Mouse (Mus musculus) G1E-ER4 (cell line): ENCODE data around the gene Arid3c. TPM values are rescaled to one million over a fixed set of nuclear protein-coding genes. Genes with fewer than 3 reads are reported as not detected.

Source experiments
- GATA1 ChIP-seq: IDR thresholded peaks from one replicate; pipeline ENCODE4 v1.8.0; 2012; ENCODE audit warnings: low read length, inconsistent platforms
- polyA plus RNA-seq: library from polyadenylated mRNA; stranded (reverse); fragments of >175 nt; gene quantifications from 2 replicates; pipeline ENCODE4 v1.2.3, GENCODE M21; 2012

The Arid3c gene
- polyA plus RNA-seq, 1 experiment = not detected

DNA sequence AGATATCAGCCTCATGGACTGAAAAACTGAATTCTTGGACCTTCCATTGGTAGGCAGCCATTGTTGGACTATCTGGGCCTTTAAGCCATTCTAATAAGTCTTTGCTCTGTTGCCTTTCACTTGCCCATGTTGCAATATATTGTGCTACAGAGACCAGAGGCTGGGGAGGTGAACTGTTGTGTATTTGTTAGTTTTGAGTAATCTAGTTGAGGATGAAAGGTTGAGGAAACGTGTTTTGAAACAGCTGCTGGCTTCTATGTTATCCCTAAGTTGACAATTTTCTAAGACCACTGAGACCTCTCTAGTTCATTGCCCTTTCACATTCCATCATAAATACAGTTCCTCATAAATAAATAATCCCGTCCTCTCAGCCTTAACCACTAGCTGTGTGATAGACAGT lies 13.2 kb upstream of the Arid3c start:
- TF ChIP-seq GATA1 = no peak

DNA sequence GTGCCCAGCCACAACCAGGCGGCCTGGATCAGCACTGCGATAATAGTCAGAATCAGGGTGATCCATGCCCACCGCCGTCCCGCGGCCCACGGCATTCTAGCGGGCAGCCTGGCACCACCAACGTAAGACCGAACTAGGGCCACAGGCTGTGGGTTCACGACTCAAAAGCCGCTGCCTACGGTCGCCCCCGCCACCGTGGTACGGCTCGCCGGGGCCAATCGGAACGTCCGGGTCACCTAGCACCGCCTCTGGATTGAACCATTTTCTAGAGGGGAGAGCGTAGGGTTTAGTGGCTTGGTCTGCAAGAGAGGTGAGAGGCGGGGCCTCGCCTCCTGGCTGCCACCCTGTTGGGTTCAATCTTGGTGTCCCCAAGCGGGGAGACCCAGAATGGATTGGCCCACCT lies 10.2 kb upstream of the Arid3c start:
- no peak for TF ChIP-seq GATA1

DNA sequence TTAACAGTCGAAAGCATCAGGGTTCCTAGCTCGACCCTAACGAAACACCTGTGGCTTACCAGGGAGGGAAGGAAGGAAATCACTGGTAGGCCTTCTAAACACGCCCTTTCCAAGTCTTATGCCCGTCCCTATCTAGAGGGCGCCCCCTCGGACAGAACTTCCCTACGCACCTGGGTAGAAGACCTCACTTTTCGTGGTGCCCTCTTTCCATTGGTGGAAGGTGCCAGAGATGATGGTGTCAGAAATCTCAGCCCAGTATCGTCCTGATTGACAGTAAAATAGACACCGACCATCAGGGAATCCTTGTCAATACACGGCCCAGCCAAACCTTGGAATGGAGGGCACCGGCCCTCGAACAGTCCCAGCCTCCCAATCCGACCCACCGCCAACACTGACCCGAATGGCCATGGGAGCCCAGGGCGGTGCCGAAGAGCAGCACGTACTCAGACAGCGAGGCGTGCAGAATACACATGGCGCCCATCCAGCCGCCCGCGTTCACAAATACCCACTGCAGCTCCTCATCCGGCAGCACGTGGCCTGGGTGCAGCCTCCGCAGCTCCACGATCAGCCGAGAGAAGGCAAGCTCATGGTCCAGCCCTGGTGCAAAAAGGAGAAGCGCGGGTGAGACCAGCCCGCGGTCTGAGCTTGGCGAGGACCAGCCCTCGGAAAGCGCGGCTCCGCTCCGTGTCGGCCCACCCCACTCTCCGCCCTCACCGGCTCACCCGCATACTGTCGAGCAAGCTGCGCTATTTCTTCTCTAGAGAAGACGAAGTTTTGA lies 9.6 kb upstream of the Arid3c start:
- TF ChIP-seq GATA1 = no peak

DNA sequence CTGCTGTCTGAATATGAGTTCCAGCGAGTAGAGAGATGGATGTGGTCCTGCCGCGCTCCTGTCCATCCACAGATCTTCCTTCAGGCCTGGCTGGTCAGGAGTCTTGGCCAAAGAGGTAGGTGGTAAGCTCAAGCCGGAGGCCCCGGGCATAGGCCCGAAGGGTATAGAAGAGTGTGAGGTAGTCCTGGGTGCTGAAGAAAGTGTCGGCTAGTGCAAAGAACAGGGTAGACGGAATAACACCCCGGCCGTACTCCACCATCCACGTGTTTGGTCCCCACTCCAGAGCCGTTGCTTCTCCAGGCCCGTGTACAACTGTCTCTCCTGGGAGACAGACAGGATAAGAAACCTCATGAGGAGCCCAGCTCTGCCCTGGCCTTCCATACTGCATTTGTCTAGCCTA lies 8.3 kb upstream of the Arid3c start:
- no peak for TF ChIP-seq GATA1

DNA sequence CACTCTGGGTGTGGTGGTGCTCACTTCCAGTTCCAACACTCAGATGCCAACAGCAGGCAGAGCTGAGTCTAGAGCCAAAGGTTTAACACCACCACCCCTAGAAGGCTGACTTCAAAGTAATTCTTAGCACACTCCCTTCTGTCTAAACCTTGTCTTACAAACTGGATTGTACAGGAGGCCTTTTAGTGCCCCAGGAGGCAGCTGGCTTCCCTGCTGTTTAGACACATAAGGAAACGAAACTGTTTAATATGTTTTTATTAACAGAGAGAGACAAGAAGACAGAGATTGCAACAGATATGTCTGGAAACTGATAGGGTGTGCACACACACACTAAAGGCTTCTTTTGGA lies 7.3 kb upstream of the Arid3c start:
- TF ChIP-seq GATA1 = no peak

DNA sequence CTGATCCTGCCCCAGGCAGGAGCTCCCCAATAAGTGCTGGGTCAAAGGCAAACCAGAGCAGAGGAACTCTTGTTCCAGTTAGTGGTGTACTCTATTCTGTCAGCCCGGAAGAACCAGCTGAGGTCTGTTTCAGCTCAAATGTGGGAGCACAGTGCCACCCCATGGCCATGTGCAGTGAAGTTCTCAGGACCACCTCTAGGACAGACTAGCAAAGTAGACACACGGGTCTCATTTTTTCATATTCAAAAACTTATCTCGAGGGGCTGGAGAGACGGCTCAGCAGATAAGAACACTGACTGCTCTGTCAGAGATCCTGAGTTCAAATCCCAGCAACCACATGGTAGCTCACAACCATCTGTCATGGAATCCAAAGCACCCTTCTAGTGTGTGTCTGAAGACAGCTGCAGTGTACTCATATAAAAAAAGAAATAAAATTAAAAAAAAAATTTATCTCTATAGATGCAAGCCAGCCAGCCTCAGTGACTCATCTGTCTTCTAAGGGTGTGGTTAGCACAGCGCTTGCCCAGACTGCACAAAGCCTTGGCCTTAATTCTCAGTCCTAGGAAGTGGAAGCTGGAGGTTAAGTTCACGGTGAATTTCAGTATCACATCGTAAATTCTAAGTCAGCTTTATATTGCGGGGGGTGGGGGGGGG lies 6.8 kb upstream of the Arid3c start:
- TF ChIP-seq GATA1 = no peak

DNA sequence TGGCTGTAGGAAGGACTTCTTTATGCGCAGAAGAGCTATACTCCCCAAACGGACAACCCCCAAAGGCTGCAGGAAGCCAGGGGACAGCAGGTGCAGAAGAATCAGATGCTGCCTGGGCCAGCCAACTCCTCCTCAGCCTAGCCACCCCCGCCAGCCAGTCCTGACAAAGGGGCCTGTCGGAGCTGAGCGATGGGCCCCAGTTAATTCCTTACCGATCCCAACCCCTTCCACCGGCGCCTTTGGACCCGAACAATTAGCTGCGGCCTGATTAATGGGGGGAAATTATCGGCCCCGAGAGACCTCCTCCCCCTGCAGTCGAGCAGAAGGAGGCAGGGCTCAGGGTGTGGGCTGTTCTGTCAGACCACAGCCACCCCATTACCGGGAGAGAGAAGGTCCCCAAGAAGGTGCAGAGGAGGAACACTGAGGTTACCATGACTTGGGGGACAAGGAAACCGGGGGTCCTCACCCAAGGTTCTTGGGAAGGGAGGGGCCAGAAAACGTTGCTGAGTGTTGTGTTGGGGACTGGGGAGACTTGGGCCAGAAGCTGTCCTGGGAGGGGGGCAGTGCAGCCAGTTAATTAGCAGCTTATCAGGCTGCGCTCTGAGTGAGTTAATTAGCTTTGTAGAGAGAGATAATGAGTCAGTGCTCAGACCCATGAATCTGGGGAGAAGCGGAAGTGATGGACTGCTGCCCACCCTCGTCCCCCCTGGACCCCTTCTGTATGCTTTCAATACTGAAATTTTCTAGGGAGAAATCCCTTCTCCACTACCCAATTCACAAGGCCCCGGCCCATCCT lies 3.9 kb downstream of the Arid3c start:
- TF ChIP-seq GATA1 = no peak

DNA sequence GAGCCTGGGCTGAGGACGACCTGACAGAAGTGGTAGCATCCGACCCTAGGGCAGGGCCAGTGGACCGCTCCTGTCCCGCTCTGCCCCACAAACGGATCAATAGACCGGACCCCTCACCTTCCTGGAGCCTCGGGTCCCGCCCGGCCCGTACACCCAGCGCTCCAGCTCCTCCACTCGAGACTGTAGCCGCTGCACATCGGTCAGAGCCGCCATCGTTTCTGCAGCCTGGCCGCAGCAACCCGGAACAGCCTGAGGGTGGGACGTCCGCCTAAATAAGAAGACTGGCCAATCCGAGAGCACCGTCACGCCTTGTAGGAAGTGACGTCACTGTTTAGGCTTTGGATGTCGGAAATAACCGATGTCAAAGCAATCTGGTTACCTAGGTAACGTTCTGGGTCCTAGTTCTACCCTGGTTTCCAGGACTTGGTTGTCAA lies 8.0 kb downstream of the Arid3c start, which contains the start of gene Dctn3:
TSS of gene Dctn3 (minus strand) at position 253 of the 434 bp plus-strand sequence.
- TF ChIP-seq GATA1 = no peak

DNA sequence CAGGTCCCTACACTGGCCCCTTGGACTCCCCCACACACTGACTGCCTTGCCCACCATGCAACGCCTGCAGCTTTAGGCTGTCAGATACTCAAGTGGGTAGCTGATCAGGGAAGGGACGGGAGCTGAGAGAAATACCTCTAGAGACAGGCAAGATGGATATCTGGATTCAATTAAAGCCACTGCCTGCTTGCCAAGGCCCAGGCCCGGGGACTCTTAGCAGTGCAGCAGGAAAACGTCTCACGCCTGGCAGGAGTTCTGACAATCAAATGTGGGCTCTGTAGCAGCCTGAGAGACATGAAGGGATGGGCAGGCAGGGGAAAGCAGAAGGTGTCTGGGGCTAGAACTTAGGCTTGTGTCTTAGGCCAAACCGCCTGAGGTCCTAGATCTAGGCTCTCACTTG lies 14.1 kb downstream of the Arid3c start:
- TF ChIP-seq GATA1 = no peak

DNA sequence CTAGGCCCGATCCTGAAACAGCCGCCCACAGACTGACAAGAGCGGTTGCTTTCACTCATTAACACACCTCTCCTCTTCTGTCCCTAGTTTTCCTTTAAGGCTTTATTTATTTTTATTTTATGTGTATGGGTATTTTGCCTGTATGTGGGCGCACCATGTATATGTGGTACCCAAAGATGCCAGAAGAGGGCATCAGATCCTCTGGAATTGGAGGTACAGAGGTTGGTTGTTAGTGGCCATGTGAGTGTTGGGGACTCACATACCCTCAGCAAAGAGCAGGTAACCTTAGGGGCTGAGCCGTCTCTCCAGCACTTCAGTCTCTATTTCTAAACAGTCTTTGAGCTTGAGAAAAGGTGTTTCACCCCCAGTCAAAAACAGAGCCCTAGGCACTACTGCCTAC lies 15.3 kb downstream of the Arid3c start:
- TF ChIP-seq GATA1 = no peak

DNA sequence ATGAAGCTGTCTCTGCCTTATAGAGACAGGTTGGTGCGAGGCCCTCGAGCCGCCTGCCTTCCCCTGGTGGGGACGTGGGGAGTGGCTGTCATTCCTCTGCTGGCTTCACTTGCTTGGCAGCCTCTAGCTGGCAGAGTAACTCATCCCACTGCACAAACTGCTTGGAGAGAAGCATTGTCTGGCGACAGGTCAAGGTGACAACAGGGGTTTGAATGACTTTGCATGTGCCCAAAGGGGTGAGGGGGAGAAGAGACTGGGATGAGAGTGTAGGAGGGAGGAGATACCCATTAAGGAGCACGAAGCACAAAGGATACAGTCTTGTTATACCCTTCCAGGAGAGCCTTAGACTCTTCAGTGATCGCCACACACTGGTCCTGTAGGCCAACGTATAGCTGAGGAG lies 15.9 kb downstream of the Arid3c start:
- TF ChIP-seq GATA1 = no peak

DNA sequence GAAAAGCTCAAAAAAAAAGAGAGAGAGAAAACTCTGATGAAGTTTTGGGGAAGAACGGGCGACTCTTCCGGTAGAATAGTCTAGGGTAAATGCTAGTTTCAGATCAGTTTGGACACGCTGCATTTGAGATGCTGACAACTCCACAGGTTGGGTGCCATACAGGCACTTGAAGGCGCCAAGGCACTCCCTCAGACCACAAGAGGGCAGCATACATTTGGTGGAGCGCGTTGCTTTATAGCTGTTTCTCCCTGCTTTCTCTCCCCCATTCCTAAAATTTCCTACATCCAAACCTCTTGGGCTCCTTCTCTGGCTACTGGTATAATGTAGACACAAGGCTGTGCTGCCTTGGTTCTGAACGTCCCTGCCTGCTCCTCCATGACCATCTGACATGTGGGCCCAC lies 16.7 kb downstream of the Arid3c start:
- TF ChIP-seq GATA1 = no peak

DNA sequence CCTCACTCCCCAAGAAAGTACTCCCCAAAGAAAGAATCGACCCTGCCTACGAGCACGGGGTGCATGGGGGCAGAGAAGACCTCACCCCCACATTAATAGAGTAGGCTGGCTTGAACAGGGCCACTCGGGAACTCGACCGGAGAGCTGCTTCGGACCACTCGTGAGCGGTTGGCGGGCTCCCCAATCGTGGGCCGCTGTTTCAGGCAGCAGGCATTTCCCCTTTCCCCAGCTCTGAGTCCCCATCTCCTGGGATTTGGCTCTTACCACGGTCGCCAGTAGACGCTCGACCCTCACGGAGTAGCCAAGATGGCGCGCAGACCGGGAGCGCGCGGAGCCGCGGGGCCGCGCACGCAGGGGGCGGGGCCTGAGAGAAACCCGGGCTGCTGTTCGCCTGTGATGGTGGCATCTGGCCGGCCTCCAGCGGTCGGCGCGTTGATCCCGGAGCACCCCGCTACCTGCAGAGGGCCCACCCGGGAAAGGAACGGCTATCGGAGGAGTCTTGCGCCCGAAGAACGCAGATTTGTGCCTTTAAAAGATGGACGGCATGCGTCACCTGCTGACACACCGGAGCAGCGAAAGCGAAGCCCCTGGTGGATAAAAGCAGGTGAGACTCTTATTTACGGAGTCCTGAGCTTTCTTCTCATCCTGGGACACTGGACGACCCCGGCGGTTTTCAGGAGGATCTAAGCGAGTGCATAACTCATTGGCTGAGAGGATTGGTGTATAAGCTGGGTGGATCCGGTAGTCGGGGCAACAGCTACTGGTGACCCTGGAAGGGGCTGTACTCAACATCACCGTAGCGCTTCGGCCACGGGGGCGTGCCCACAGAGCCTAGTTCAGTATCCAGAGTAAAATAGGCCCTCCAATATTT lies 17.5 kb downstream of the Arid3c start, which contains the start of gene Rpp25l:
TSS of gene Rpp25l (minus strand) at position 338 of the 871 bp plus-strand sequence.
- TF ChIP-seq GATA1 = no peak

DNA sequence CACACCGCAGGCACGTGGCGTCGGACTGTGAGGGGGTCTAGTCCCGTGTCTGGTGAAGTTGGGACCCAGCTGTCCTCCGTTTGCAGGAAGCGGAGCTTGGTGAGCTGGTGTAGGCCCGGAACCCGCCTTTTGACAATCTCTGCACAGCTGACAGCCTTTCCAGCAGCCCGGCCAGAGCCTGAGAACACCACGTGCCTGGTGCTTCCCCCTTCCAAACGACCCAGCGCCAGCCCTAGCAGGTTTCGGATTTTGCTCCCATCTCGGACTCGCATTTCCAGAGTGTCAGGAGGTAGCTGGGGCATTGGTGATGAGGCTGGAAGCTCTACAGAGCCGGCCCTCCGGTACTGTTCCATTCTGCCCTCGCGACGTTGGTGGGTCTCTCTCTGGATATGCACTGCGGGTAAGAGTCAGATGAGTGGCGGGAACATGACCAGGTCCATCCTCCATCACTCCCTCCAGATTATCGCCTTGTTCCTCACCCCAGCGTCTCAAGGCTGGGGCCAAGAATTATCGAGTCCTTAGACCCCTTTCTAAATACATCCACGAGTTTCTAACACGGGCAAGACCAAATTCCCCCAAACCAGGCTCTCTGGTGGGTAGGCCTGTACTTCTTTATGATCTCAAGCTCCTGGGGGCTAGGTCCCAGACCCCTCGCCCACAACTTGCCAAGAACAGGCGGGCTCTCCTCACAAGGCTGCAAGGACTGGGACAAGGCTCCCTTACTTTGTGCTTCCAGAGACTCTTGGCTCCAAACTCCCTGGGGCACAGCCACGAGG lies 18.3 kb downstream of the Arid3c start:
- TF ChIP-seq GATA1 = no peak
